Mouse (Mus musculus) small intestine, adult 2 months (tissue): ENCODE data around the gene Pyroxd1. TPM values are rescaled to one million over a fixed set of nuclear protein-coding genes. Genes with fewer than 3 reads are reported as not detected.
A peak's percentile ranks its signal among the peaks of the same experiment; 100 is the strongest.

ENCODE experiments used
- H3K27ac ChIP-seq: fragments of 200-500 bp; 2 replicates; pipeline ENCODE4 v1.5.1; 2012; ENCODE audit warnings: low read depth, low read length, control low read depth, inconsistent platforms; ENCODE audit not compliant: insufficient read depth
- H3K27me3 ChIP-seq: fragments of 200-500 bp; 2 replicates; pipeline ENCODE4 v1.6.1; 2012; ENCODE audit warnings: mild to moderate bottlenecking, moderate library complexity, low read length, inconsistent platforms; ENCODE audit not compliant: control insufficient read depth, insufficient read depth
- H3K36me3 ChIP-seq: fragments of 200-500 bp; 2 replicates; pipeline ENCODE4 v1.6.1; 2012; ENCODE audit warnings: mild to moderate bottlenecking, low read length, control low read depth, inconsistent platforms; ENCODE audit not compliant: control insufficient read depth, insufficient read depth
- H3K4me1 ChIP-seq: fragments of 200-500 bp; 2 replicates; pipeline ENCODE4 v1.6.1; 2012; ENCODE audit warnings: low read length, inconsistent platforms, mixed read lengths; ENCODE audit not compliant: control insufficient read depth, insufficient read depth, insufficient read length
- H3K4me3 ChIP-seq: fragments of 200-500 bp; 2 replicates; pipeline ENCODE4 v1.5.1; 2012; ENCODE audit warnings: low read depth, mild to moderate bottlenecking, control low read depth, inconsistent platforms, low read length, moderate library complexity
- CTCF ChIP-seq: fragments of 200-500 bp; IDR thresholded peaks from 2 replicates; pipeline ENCODE4 v1.5.1; 2012; ENCODE audit warnings: low read depth, mild to moderate bottlenecking, control low read depth, inconsistent platforms, low read length, moderate library complexity, mixed read lengths; ENCODE audit not compliant: insufficient replicate concordance, insufficient read length; ENCODE audit errors: extremely low read depth
- POLR2A ChIP-seq: fragments of 200-500 bp; IDR thresholded peaks from 2 replicates; pipeline ENCODE4 v1.6.1; 2012; ENCODE audit warnings: low read depth, mild to moderate bottlenecking, control low read depth, inconsistent platforms, low read length, moderate library complexity
- WGBS: fragments of 180-500 bp; shearing (Covaris S2); methylation state at CpG from one replicate; pipeline ENCODE4 v1.1.7; 2018; 5-methylcytosine and 5-hydroxymethylcytosine counted together
- polyA plus RNA-seq: library from polyadenylated mRNA; depleted of rRNA; stranded (reverse); fragments of >200 nt; gene quantifications from 2 replicates; pipeline ENCODE4 v1.2.3, GENCODE M21; 2012

Gene Pyroxd1
- polyA plus RNA-seq, 1 experiment: 5.6 TPM

GRCm38 (mm10) chr6:142377081-142377480 is 31.6 kb downstream of the Pyroxd1 start:
- no peak overlapping the region for H3K27ac ChIP-seq
- peaks cover 19% of the 10 kb centered on the region for H3K36me3 ChIP-seq
- TF ChIP-seq POLR2A (no peak), CTCF (no peak)
- no peaks in the 10 kb centered on the region for H3K27me3 ChIP-seq
- no peaks in the 10 kb centered on the region for H3K4me1 ChIP-seq
- H3K4me3 ChIP-seq: no peak overlapping the region
- WGBS: 55% methylated on average over 1 of the region's 1 CpGs

- no peaks in the 10 kb centered on the region for H3K4me1 ChIP-seq
- H3K36me3 ChIP-seq: peaks cover 16% of the 10 kb centered on the region
- TF ChIP-seq POLR2A: no peak
- no peak for TF ChIP-seq CTCF
- no peak overlapping the region for H3K27ac ChIP-seq
- 87% methylated on average over 8 of the region's 8 CpGs for WGBS
- H3K27me3 ChIP-seq: no peaks in the 10 kb centered on the region
- H3K4me3 ChIP-seq: no peak overlapping the region
These were observed 33.3 kb downstream of the Pyroxd1 start for GRCm38 (mm10) chr6:142378576-142379330.

DNA sequence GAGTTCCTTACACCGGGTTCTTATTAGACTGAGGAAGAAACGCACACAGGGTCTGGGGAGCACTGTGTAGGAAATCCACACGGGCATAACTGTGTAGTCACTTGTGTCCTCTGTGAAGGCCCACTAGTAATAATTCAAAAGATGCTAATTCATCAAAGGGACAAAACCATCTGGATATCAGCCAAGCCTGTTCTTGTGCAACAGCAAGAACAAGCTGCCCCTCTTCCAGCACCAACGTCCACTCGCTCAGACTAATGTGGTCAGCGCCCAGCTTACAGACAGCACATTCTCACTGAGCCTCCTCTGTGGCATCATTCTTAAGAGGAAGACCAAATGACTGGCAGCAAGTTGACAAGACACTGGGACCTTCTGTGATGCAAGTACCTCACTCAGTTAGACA is 34.5 kb downstream of the Pyroxd1 start:
- Histone ChIP-seq H3K36me3 (peaks cover 11% of the 10 kb centered on the region), H3K27me3 (no peaks in the 10 kb centered on the region), H3K27ac (no peak overlapping the region), H3K4me1 (no peaks in the 10 kb centered on the region), H3K4me3 (no peak overlapping the region)
- 81% methylated on average over 6 of the region's 6 CpGs for WGBS
- TF ChIP-seq CTCF: no peak
- TF ChIP-seq POLR2A: no peak

GRCm38 (mm10) chr6:142381615-142382014 is 36.2 kb downstream of the Pyroxd1 start:
- Histone ChIP-seq H3K4me1 (no peaks in the 10 kb centered on the region), H3K27ac (no peak overlapping the region), H3K4me3 (no peak overlapping the region), H3K27me3 (no peaks in the 10 kb centered on the region), H3K36me3 (peaks cover 1% of the 10 kb centered on the region)
- TF ChIP-seq CTCF (no peak), POLR2A (no peak)
- 87% methylated on average over 7 of the region's 7 CpGs for WGBS

GRCm38 (mm10) chr6:142384521-142384920 is 39.1 kb downstream of the Pyroxd1 start:
- H3K27ac ChIP-seq: no peak overlapping the region
- no peak overlapping the region for H3K4me3 ChIP-seq
- no peaks in the 10 kb centered on the region for H3K36me3 ChIP-seq
- H3K27me3 ChIP-seq: no peaks in the 10 kb centered on the region
- H3K4me1 ChIP-seq: no peaks in the 10 kb centered on the region
- WGBS: 92% methylated on average over 9 of the region's 9 CpGs
- TF ChIP-seq POLR2A: no peak
- no peak for TF ChIP-seq CTCF

- Histone ChIP-seq H3K4me3 (peak overlapping the region; percentile 94), H3K27me3 (no peaks in the 10 kb centered on the region), H3K4me1 (no peaks in the 10 kb centered on the region), H3K27ac (no peak overlapping the region), H3K36me3 (no peaks in the 10 kb centered on the region)
- no peak for TF ChIP-seq POLR2A
- TF ChIP-seq CTCF: no peak
- WGBS: 1% methylated on average over 31 of the region's 31 CpGs
These were observed 41.0 kb downstream of the Pyroxd1 start for GRCm38 (mm10) chr6:142386285-142387010.
